Mouse (Mus musculus) MEL (cell line): Measurements from ENCODE around the gene Tbc1d13.
"Not testable (repeated sequence)": the region's sequence is repeated elsewhere in the genome, so short reads cannot be mapped to it uniquely, and the experiment has no call there.

Experiments
- CHD2 ChIP-seq: IDR thresholded peaks from 2 replicates; pipeline ENCODE4 v1.6.1; 2011; ENCODE audit warnings: low read length, improper control_type of control experiment
- CTCF ChIP-seq, 3 experiments: IDR thresholded peaks in 2 of 3; conservative IDR thresholded peaks in 1 of 3; 2 replicates each; pipeline ENCODE4 v1.5.1; 2011 to 2012; ENCODE audit warnings: low read length in 3 of 3, low read depth in 2 of 3, mild to moderate bottlenecking in 2 of 3, improper control_type of control experiment in 1 of 3, inconsistent platforms in 1 of 3, mixed read lengths in 1 of 3, moderate library complexity in 1 of 3; ENCODE audit not compliant: control insufficient read depth in 1 of 3, insufficient read depth in 1 of 3, poor library complexity in 1 of 3, severe bottlenecking in 1 of 3
- EP300 ChIP-seq, 2 experiments: IDR thresholded peaks; 2 replicates each; pipeline ENCODE4 v1.6.1; 2011; ENCODE audit warnings: improper control_type of control experiment in 2 of 2, low read length in 2 of 2, low read depth in 1 of 2, mild to moderate bottlenecking in 1 of 2
- KAT2A ChIP-seq: conservative IDR thresholded peaks from 2 replicates; pipeline ENCODE4 v1.6.1; 2012; ENCODE audit warnings: low read depth, low read length, improper control_type of control experiment, inconsistent platforms
- MYC ChIP-seq: IDR thresholded peaks from 2 replicates; pipeline ENCODE4 v1.6.1; 2011; ENCODE audit warnings: low read depth, mild to moderate bottlenecking, low read length, improper control_type of control experiment, moderate library complexity
- POLR2A ChIP-seq, 2 experiments: IDR thresholded peaks; 2 replicates each; pipeline ENCODE4 v1.6.1; 2011 to 2012; ENCODE audit warnings: low read length in 2 of 2, mild to moderate bottlenecking in 2 of 2, control low read depth in 1 of 2, improper control_type of control experiment in 1 of 2, low read depth in 1 of 2, moderate library complexity in 1 of 2; ENCODE audit not compliant: control insufficient read depth in 1 of 2, insufficient read depth in 1 of 2, poor library complexity in 1 of 2
- RCOR1 ChIP-seq: IDR thresholded peaks from 2 replicates; pipeline ENCODE4 v1.6.1; 2012; ENCODE audit warnings: low read depth, mild to moderate bottlenecking, inconsistent platforms, low read length, improper control_type of control experiment
- USF1 ChIP-seq: IDR thresholded peaks from 2 replicates; pipeline ENCODE4 v1.6.1; 2014; ENCODE audit warnings: low read depth, mild to moderate bottlenecking, inconsistent platforms, low read length, improper control_type of control experiment, moderate library complexity
- USF2 ChIP-seq, 2 experiments: IDR thresholded peaks; 2 replicates each; pipeline ENCODE4 v1.6.1; 2011 to 2012; ENCODE audit warnings: improper control_type of control experiment in 2 of 2, low read length in 2 of 2, borderline replicate concordance in 1 of 2, inconsistent platforms in 1 of 2, low read depth in 1 of 2, mild to moderate bottlenecking in 1 of 2; ENCODE audit not compliant: insufficient read depth in 1 of 2
- ZMIZ1 ChIP-seq: IDR thresholded peaks from 2 replicates; pipeline ENCODE4 v1.6.1; 2012; ENCODE audit warnings: low read depth, mild to moderate bottlenecking, inconsistent platforms, low read length, improper control_type of control experiment, moderate library complexity

DNA sequence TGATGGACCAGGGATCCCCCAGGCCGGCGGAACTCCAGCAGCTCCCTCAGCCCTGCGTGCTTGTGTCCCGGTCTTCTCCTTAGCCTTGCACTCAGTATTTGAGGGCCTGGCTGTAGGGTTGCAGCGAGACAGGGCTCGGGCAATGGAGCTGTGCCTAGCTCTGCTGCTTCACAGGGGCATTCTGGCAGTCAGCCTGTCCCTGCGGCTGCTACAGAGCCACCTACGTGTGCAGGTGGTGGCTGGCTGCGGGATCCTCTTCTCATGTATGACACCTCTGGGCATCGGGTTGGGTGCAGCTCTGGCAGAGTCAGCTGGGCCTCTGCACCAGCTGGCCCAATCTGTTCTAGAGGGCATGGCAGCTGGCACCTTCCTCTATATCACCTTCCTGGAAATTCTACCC is 26.3 kb downstream of the Tbc1d13 start:
- not testable (repeated sequence) for TF ChIP-seq USF1; KAT2A; CTCF (IDR thresholded peaks at IDR 0.05 in 2 of 3, conservative IDR thresholded peaks at IDR 0.05 in 1 of 3; ENCODE audit: control insufficient read depth in 1 of 3, insufficient read depth in 1 of 3, low read depth in 2 of 3, low read length in 3 of 3, poor library complexity in 1 of 3, severe bottlenecking in 1 of 3); POLR2A (IDR thresholded peaks at IDR 0.05; ENCODE audit: control insufficient read depth in 1 of 2, insufficient read depth in 1 of 2, low read depth in 1 of 2, low read length in 2 of 2, poor library complexity in 1 of 2); CHD2; RCOR1; ZMIZ1; USF2 (IDR thresholded peaks at IDR 0.05; ENCODE audit: borderline replicate concordance in 1 of 2, insufficient read depth in 1 of 2, low read depth in 1 of 2, low read length in 2 of 2); EP300 (IDR thresholded peaks at IDR 0.05; ENCODE audit: low read depth in 1 of 2, low read length in 2 of 2); MYC
